Mouse (Mus musculus) embryonic facial prominence, embryonic 11.5 days (tissue): ENCODE results near the gene Olfr146. TPM values are rescaled to one million over a fixed set of nuclear protein-coding genes. Genes with fewer than 3 reads are reported as not detected.

ENCODE experiments used
- ATAC-seq: fragments of 200-750 bp; cut with Nextera tagmentation; replicated peaks from 2 replicates; pipeline ENCODE4 v1.8.0; 2017; ENCODE audit warnings: low read depth; ENCODE audit not compliant: insufficient number of reproducible peaks, low FRiP score, low TSS enrichment
- DNase-seq: peaks from one replicate; pipeline ENCODE4 v3.0.0-alpha.2; 2015; ENCODE audit warnings: low spot score
- H3K27ac ChIP-seq: fragments of 300-500 bp; sonication (generic); replicated peaks from 2 replicates; pipeline ENCODE4 v1.5.1; 2014; ENCODE audit warnings: mild to moderate bottlenecking, low read depth, low read length, control low read depth
- H3K27me3 ChIP-seq: fragments of 300-500 bp; sonication (generic); 2 replicates; pipeline ENCODE4 v1.6.1; 2014; ENCODE audit warnings: mild to moderate bottlenecking, low read length, moderate library complexity, mixed read lengths; ENCODE audit not compliant: control insufficient read depth, insufficient read depth
- H3K36me3 ChIP-seq: fragments of 300-500 bp; sonication (generic); replicated peaks from 2 replicates; pipeline ENCODE4 v1.6.1; 2014; ENCODE audit warnings: low read depth, mild to moderate bottlenecking, low read length, moderate library complexity, mixed read lengths; ENCODE audit not compliant: control insufficient read depth, insufficient read depth
- H3K4me1 ChIP-seq: fragments of 300-500 bp; sonication (generic); 2 replicates; pipeline ENCODE4 v1.6.1; 2014; ENCODE audit warnings: low read length, mixed read lengths; ENCODE audit not compliant: control insufficient read depth, insufficient read depth
- H3K4me2 ChIP-seq: fragments of 300-500 bp; sonication (generic); 2 replicates; pipeline ENCODE4 v1.6.1; 2014; ENCODE audit warnings: low read depth, mild to moderate bottlenecking, control low read depth, low read length, moderate library complexity
- H3K4me3 ChIP-seq: fragments of 300-500 bp; sonication (generic); 2 replicates; pipeline ENCODE4 v1.5.1; 2014; ENCODE audit warnings: low read depth, low read length, control low read depth
- H3K9ac ChIP-seq: fragments of 300-500 bp; sonication (generic); replicated peaks from 2 replicates; pipeline ENCODE4 v1.6.1; 2014; ENCODE audit warnings: mild to moderate bottlenecking, control low read depth, low read length
- H3K9me3 ChIP-seq: fragments of 300-500 bp; sonication (generic); replicated peaks from 2 replicates; pipeline ENCODE4 v1.6.1; 2016; ENCODE audit warnings: mild to moderate bottlenecking, low read length, inconsistent platforms, mixed read lengths; ENCODE audit not compliant: control insufficient read depth
- WGBS: fragments of 180-500 bp; shearing (Covaris S2); extraction: QIAGEN DNeasy Blood & Tissue Kit; methylation state at CpG from one replicate; pipeline ENCODE4 v1.1.7; 2014; 5-methylcytosine and 5-hydroxymethylcytosine counted together
- microRNA-seq: library from miRNA; unstranded; fragments of <30 nt; microRNA quantifications from one replicate; pipeline ENCODE4, GENCODE M21; 2016; ENCODE audit warnings: borderline number of aligned reads
- polyA plus RNA-seq: library from polyadenylated mRNA; unstranded; fragments of >200 nt; fragmentation: Nextera tagmentation; extraction: Ambion mirVana; gene quantifications from 2 replicates; pipeline ENCODE4 v1.2.1, GENCODE M21; 2014

The Olfr146 gene
- polyA plus RNA-seq, result not detected in 2 replicates

DNA sequence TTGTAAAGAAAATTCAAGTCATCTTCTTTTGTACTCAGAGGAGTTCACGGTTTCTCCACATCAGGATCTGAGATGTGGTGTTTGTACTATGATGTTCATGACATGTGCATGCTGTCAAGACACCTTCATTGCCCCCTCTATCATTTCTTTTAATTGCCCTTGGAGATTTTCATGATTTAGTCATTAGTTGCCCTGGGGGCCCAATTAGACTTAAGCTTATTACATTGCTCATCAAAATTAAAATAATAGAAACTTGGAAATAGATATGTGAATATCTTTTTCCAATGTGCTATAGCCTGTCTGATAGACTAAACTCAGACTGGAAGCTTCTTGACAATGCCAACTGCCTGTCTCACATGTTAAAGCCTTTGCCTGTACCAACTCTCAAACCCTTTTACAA is at the start of gene Olfr146:
TSS of gene Olfr146 (minus strand) at position 101 of the 400 bp plus-strand sequence.
- no peaks in the 10 kb centered on the region for H3K27me3 ChIP-seq
- no peak for ATAC-seq

DNA sequence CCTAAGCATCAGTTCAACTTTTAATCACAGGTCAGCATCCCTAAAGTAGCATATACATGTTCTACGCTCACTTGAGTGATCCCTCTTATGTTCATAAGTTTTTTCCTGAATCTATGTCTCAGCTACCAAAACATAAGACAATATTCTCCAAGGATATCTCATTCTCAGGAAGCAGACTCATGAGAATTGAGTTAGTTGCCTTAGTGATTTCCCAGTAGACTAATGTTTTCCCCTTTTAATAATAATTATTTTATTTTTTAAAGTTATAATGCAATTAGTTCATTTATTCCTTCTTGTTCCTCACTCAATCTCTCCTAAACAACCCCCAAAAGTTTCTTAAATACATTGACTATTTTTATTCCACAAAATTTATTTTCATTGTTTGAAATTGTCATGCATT is 41.7 kb upstream of the Olfr146 start, which contains the start of gene Olfr937:
TSS of gene Olfr937 (minus strand) at position 101 of the 400 bp plus-strand sequence.
- Histone ChIP-seq H3K36me3 (no peaks in the 10 kb centered on the region), H3K4me1 (no peaks in the 10 kb centered on the region), H3K4me2 (no peak within 1 kb of the TSS), H3K27me3 (no peaks in the 10 kb centered on the region), H3K27ac (no peak within 1 kb of the TSS), H3K4me3 (no peak within 1 kb of the TSS), H3K9ac (no peak within 1 kb of the TSS), H3K9me3 (no peaks in the 10 kb centered on the region)
- ATAC-seq (no peak), DNase-seq (no peak)
- WGBS, result 83% methylated on average over 1 of the region's 1 CpGs

More for the DNA sequence above, at the start of gene Olfr146:
- H3K27ac ChIP-seq, result no peak within 1 kb of the TSS
- no peaks in the 10 kb centered on the region for H3K36me3 ChIP-seq
- no peak within 1 kb of the TSS for H3K4me3 ChIP-seq
- H3K4me2 ChIP-seq, result no peak within 1 kb of the TSS
- H3K9ac ChIP-seq, result no peak within 1 kb of the TSS
- no peak for DNase-seq
- H3K9me3 ChIP-seq, result no peaks in the 10 kb centered on the region
- WGBS, result 79% methylated on average over 1 of the region's 1 CpGs
- no peaks in the 10 kb centered on the region for H3K4me1 ChIP-seq

DNA sequence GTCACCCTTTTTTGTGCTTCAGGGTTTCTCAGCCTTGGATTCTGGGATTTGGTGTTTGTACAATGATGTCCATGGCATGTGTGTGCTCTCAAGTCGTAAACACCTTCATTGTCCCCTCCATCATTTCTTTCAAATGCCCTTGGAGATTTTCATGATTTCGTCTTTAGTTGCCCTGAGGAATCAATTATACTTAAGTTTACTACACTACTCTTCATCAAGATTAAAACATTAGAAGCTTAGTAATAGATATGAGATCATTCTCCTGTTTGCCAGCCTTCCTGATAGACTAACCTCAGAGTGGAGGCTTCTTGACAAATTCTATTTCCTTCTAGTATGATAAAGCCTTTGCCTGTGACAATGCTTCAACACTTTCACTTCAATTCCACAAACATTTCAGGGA is 23.6 kb downstream of the Olfr146 start, which contains the start of gene Olfr935:
TSS of gene Olfr935 (minus strand) at position 101 of the 400 bp plus-strand sequence.
- DNase-seq (no peak), ATAC-seq (no peak)
- H3K27ac ChIP-seq, result no peak within 1 kb of the TSS
- H3K36me3 ChIP-seq, result no peaks in the 10 kb centered on the region
- H3K4me3 ChIP-seq, result no peak within 1 kb of the TSS
- H3K9ac ChIP-seq, result no peak within 1 kb of the TSS
- H3K4me1 ChIP-seq, result no peaks in the 10 kb centered on the region
- no peak within 1 kb of the TSS for H3K4me2 ChIP-seq
- WGBS, result 73% methylated on average over 2 of the region's 2 CpGs
- H3K27me3 ChIP-seq, result no peaks in the 10 kb centered on the region
- no peaks in the 10 kb centered on the region for H3K9me3 ChIP-seq

- no peaks in the 10 kb centered on the region for H3K4me1 ChIP-seq
- H3K4me3 ChIP-seq, result no peak within 1 kb of the TSS
- H3K36me3 ChIP-seq, result no peaks in the 10 kb centered on the region
- DNase-seq (no peak), ATAC-seq (no peak)
- no peak within 1 kb of the TSS for H3K9ac ChIP-seq
- H3K4me2 ChIP-seq, result no peak within 1 kb of the TSS
- no peak within 1 kb of the TSS for H3K27ac ChIP-seq
- H3K27me3 ChIP-seq, result no peaks in the 10 kb centered on the region
- H3K9me3 ChIP-seq, result no peaks in the 10 kb centered on the region
- 95% methylated on average over 2 of the region's 2 CpGs for WGBS
These were observed 35.0 kb downstream of the Olfr146 start, which contains the start of gene Olfr934 for GRCm38 (mm10) chr9:38988215-38988614. Olfr934 (minus strand) TSS chr9:38988315.

- H3K27ac ChIP-seq, result no peak within 1 kb of the TSS
- no peaks in the 10 kb centered on the region for H3K4me1 ChIP-seq
- H3K27me3 ChIP-seq, result no peaks in the 10 kb centered on the region
- H3K9me3 ChIP-seq, result no peaks in the 10 kb centered on the region
- H3K36me3 ChIP-seq, result no peaks in the 10 kb centered on the region
- no peak within 1 kb of the TSS for H3K4me2 ChIP-seq
- H3K4me3 ChIP-seq, result no peak within 1 kb of the TSS
- 87% methylated on average over 4 of the region's 4 CpGs for WGBS
- H3K9ac ChIP-seq, result no peak within 1 kb of the TSS
- ATAC-seq (no peak), DNase-seq (no peak)
These were observed 51.2 kb downstream of the Olfr146 start, which contains the start of gene Olfr933 for GRCm38 (mm10) chr9:38972013-38972412. Olfr933 (plus strand) TSS chr9:38972313.

Small RNA genes lying within 50 kb of the gene (microRNA-seq; reads per million reads assigned to microRNA genes)
- not detected for gene Gm25529

Other genes starting within 250 kb of the Olfr146 start
- not detected in 2 replicates for gene Olfr922, start 208.8 kb downstream of the Olfr146 start, polyA plus RNA-seq
- not detected in 2 replicates for gene Olfr923, start 196.8 kb downstream of the Olfr146 start, polyA plus RNA-seq
- not detected in 2 replicates for gene Olfr924, start 178.9 kb downstream of the Olfr146 start, polyA plus RNA-seq
- not detected in 2 replicates for gene Olfr26, start 168.3 kb downstream of the Olfr146 start, polyA plus RNA-seq
- gene Olfr926, start 146.3 kb downstream of the Olfr146 start, polyA plus RNA-seq, result not detected in 2 replicates
- not detected in 2 replicates for gene Olfr930, start 93.6 kb downstream of the Olfr146 start, polyA plus RNA-seq
- not detected in 2 replicates for gene Olfr933, start 51.1 kb downstream of the Olfr146 start, polyA plus RNA-seq
- gene Olfr934, start 35.1 kb downstream of the Olfr146 start, polyA plus RNA-seq, result not detected in 2 replicates
- gene Olfr935, start 23.7 kb downstream of the Olfr146 start, polyA plus RNA-seq, result not detected in 2 replicates
- not detected in 2 replicates for gene Olfr937, start 41.6 kb upstream of the Olfr146 start, polyA plus RNA-seq
- not detected in 2 replicates for gene Olfr938, start 55.5 kb upstream of the Olfr146 start, polyA plus RNA-seq
- not detected in 2 replicates for gene Olfr27, start 104.8 kb upstream of the Olfr146 start, polyA plus RNA-seq
- not detected in 2 replicates for gene Olfr943, start 142.9 kb upstream of the Olfr146 start, polyA plus RNA-seq
- not detected in 2 replicates for gene Olfr944, start 178.5 kb upstream of the Olfr146 start, polyA plus RNA-seq
- gene Olfr1537, start 226.6 kb upstream of the Olfr146 start, polyA plus RNA-seq, result not detected in 2 replicates